ENCODE assay signal across 8 mouse cellular contexts in genomic region chr4:107067151-107067840, GRCm38 (mm10). TPM values are rescaled to one million over a fixed set of nuclear protein-coding genes. Genes with fewer than 3 reads are reported as not detected.
DNase-seq lines count a peak whose midpoint lies in the region; ATAC-seq and TF ChIP-seq lines count a peak whose summit lies in the region.

No protein-coding gene starts in this region.

- peak; percentile 14 for DNase-seq in heart, adult 8-10 months (ENCODE audit: low spot score)
- no peak for DNase-seq in heart, postnatal 10 days
- DNase-seq in G1E (ENCODE audit: low spot score) = no peak
- DNase-seq in liver, postnatal 0 days = peak; percentile 52
- DNase-seq in frontal cortex, adult 2 months (ENCODE audit: extremely low spot score in 1 of 2, low spot score in 1 of 2) = no peak

- peak overlapping the region; percentile 92 for H3K4me3 ChIP-seq in G1E (ENCODE audit: low read depth, low read length)
- peak overlapping the region; percentile 84 for H3K4me3 ChIP-seq in erythroblast, embryonic 14.5 days (replicated peaks)
- peak overlapping the region; percentile 88 for H3K4me3 ChIP-seq in hindbrain, embryonic 16.5 days (ENCODE audit: low read length)
- H3K4me3 ChIP-seq in liver, postnatal 0 days (ENCODE audit: low read depth, low read length) = peak overlapping the region; percentile 87
- H3K4me3 ChIP-seq in neural tube, embryonic 14.5 days (ENCODE audit: low read depth, low read length) = peak overlapping the region; percentile 77

- H3K4me1 ChIP-seq in G1E (ENCODE audit: insufficient read depth, low read depth, low read length) = peaks cover 39% of the 10 kb centered on the region
- peaks cover 34% of the 10 kb centered on the region for H3K4me1 ChIP-seq in erythroblast, embryonic 14.5 days (ENCODE audit: control insufficient read depth)
- H3K4me1 ChIP-seq in hindbrain, embryonic 16.5 days (ENCODE audit: control insufficient read depth, insufficient read depth, low read depth, low read length) = peaks cover 15% of the 10 kb centered on the region
- H3K4me1 ChIP-seq in liver, postnatal 0 days (ENCODE audit: insufficient read depth) = peaks cover 18% of the 10 kb centered on the region
- peaks cover 12% of the 10 kb centered on the region for H3K4me1 ChIP-seq in neural tube, embryonic 14.5 days (ENCODE audit: control insufficient read depth, insufficient read depth, low read length)

- intact Hi-C loops in heart, postnatal 10 days (cut with DNase I) = loop anchor here (2.0 to 5.0 kb wide), 3 partner anchors 98 to 230 kb away; partner anchors contain the start of gene Ssbp3

- no peak for ATAC-seq in G1E (ENCODE audit: extremely low read depth, insufficient number of reproducible peaks, low FRiP score, poor library complexity, severe bottlenecking)
- peak; percentile 76 for ATAC-seq in hindbrain, embryonic 16.5 days
- peak; percentile 33 for ATAC-seq in liver, postnatal 0 days
- peak; percentile 41 for ATAC-seq in neural tube, embryonic 14.5 days (ENCODE audit: low read depth)

- H3K9ac ChIP-seq in hindbrain, embryonic 16.5 days (ENCODE audit: low read depth, low read length) = peak overlapping the region; percentile 60
- peak overlapping the region; percentile 76 for H3K9ac ChIP-seq in liver, postnatal 0 days (replicated peaks)
- peak overlapping the region; percentile 44 for H3K9ac ChIP-seq in neural tube, embryonic 14.5 days (replicated peaks; ENCODE audit: low read depth, low read length)

- peak overlapping the region; percentile 40; the same call in 1 of the 2 replicates for H3K27ac ChIP-seq in hindbrain, embryonic 16.5 days (ENCODE audit: low read depth, low read length)
- H3K27ac ChIP-seq in liver, postnatal 0 days (ENCODE audit: low read depth) = peak overlapping the region; percentile 64
- no peak overlapping the region for H3K27ac ChIP-seq in neural tube, embryonic 14.5 days (ENCODE audit: low read depth, low read length)

- 2% methylated on average over 33 of the region's 33 CpGs for WGBS in hindbrain, embryonic 16.5 days
- WGBS in liver, postnatal 0 days (ENCODE audit: insufficient replicate concordance) = 4% methylated on average over 33 of the region's 33 CpGs
- 2% methylated on average over 33 of the region's 33 CpGs for WGBS in neural tube, embryonic 14.5 days

- no peak for TF ChIP-seq CTCF in G1E (IDR thresholded peaks at IDR 0.05; ENCODE audit: low read depth, low read length)
- TF ChIP-seq CTCF in liver, postnatal 0 days (IDR thresholded peaks at IDR 0.05; ENCODE audit: low read depth) = no peak

- peak overlapping the region; percentile 98 for H3K4me2 ChIP-seq in hindbrain, embryonic 16.5 days (ENCODE audit: low read length)
- H3K4me2 ChIP-seq in liver, postnatal 0 days (ENCODE audit: low read depth, low read length) = peak overlapping the region; percentile 100
- H3K4me2 ChIP-seq in neural tube, embryonic 14.5 days (ENCODE audit: low read depth, low read length) = peak overlapping the region; percentile 94

- TF ChIP-seq EP300 in liver, postnatal 0 days (IDR thresholded peaks at IDR 0.05; ENCODE audit: low read depth) = no peak

- H3K9me3 ChIP-seq in G1E (replicated peaks) = no peaks in the 10 kb centered on the region
- H3K9me3 ChIP-seq in erythroblast, embryonic 14.5 days (ENCODE audit: control insufficient read depth, low read length) = no peaks in the 10 kb centered on the region
- H3K9me3 ChIP-seq in hindbrain, embryonic 16.5 days (ENCODE audit: control insufficient read depth, low read length) = no peaks in the 10 kb centered on the region
- no peaks in the 10 kb centered on the region for H3K9me3 ChIP-seq in liver, postnatal 0 days (ENCODE audit: low read length)
- H3K9me3 ChIP-seq in neural tube, embryonic 14.5 days (ENCODE audit: control insufficient read depth, low read length) = no peaks in the 10 kb centered on the region

- no peaks in the 10 kb centered on the region for H3K27me3 ChIP-seq in G1E (ENCODE audit: insufficient read depth, low read length)
- H3K27me3 ChIP-seq in erythroblast, embryonic 14.5 days (ENCODE audit: control insufficient read depth) = no peaks in the 10 kb centered on the region
- H3K27me3 ChIP-seq in hindbrain, embryonic 16.5 days (replicated peaks; ENCODE audit: control insufficient read depth, insufficient read depth, low read length) = no peaks in the 10 kb centered on the region
- H3K27me3 ChIP-seq in liver, postnatal 0 days (ENCODE audit: insufficient read depth, low read length) = no peaks in the 10 kb centered on the region
- no peaks in the 10 kb centered on the region; the same call in 1 of the 2 replicates for H3K27me3 ChIP-seq in neural tube, embryonic 14.5 days (ENCODE audit: control insufficient read depth, insufficient read depth, low read length)

- H3K36me3 ChIP-seq in G1E (replicated peaks) = peaks cover 47% of the 10 kb centered on the region
- peaks cover 24% of the 10 kb centered on the region for H3K36me3 ChIP-seq in erythroblast, embryonic 14.5 days (ENCODE audit: control insufficient read depth)
- H3K36me3 ChIP-seq in hindbrain, embryonic 16.5 days (ENCODE audit: control insufficient read depth, insufficient read depth, low read length) = peaks cover 8% of the 10 kb centered on the region
- H3K36me3 ChIP-seq in liver, postnatal 0 days (replicated peaks; ENCODE audit: insufficient read depth, low read length) = peaks cover 11% of the 10 kb centered on the region
- peaks cover 3% of the 10 kb centered on the region; the same call in 1 of the 2 replicates for H3K36me3 ChIP-seq in neural tube, embryonic 14.5 days (ENCODE audit: control insufficient read depth, insufficient read depth, low read length)

RNA-seq across cellular contexts. Expression of gene Cyb5rl, which starts 0.5 kb away (rescaled TPM):
- 10 to 100 TPM; 24.2 to 35.1 (median 27.8) TPM for total RNA-seq in heart, adult 8-10 months (2022)
- 10 to 100 TPM; 11.4 to 12.0 TPM for total RNA-seq in heart, postnatal 10 days (2021)
- total RNA-seq in G1E (2014; fragmentation: Nextera tagmentation) = 4.3 and 5.3 TPM in 2 replicates
- total RNA-seq in G1E (2017) = 4.2 and 5.2 TPM in 2 replicates
- 3.8 and 4.3 TPM in 2 replicates for polyA plus RNA-seq in G1E (2012)
- 0.04 and 0.40 TPM in 2 replicates for polyA plus RNA-seq in erythroblast, embryonic 14.5 days (2012)
- polyA plus RNA-seq in hindbrain, embryonic 16.5 days (2015; fragmentation: Nextera tagmentation; extraction: Ambion mirVana) = 4.4 and 4.7 TPM in 2 replicates
- polyA plus RNA-seq in liver, postnatal 0 days (2015; fragmentation: Nextera tagmentation; extraction: Ambion mirVana) = 2.8 and 3.1 TPM in 2 replicates
- 2.7 and 4.8 TPM in 2 replicates for polyA plus RNA-seq in neural tube, embryonic 14.5 days (2014; fragmentation: Nextera tagmentation; extraction: Ambion mirVana)
- polyA plus RNA-seq in frontal cortex, adult 2 months (2012; rRNA removed) = 5.0 and 7.8 TPM in 2 replicates

RNA-seq across cellular contexts. Expression of gene Mrpl37, which starts 0.6 kb away (rescaled TPM):
- 100 to 1,000 TPM in 1 of 4 experiments, 10 to 100 TPM in 3; 93.9 to 102 (median 96.0) TPM for total RNA-seq in heart, adult 8-10 months (2022)
- 10 to 100 TPM; 84.2 to 87.3 TPM for total RNA-seq in heart, postnatal 10 days (2021)
- total RNA-seq in G1E (2014; fragmentation: Nextera tagmentation) (95.0 and 125 TPM in 2 replicates), G1E (2017) (50.0 and 50.4 TPM in 2 replicates)
- 41.0 and 51.9 TPM in 2 replicates for polyA plus RNA-seq in G1E (2012)
- 3.9 and 4.3 TPM in 2 replicates for polyA plus RNA-seq in erythroblast, embryonic 14.5 days (2012)
- 83.2 and 86.8 TPM in 2 replicates for polyA plus RNA-seq in hindbrain, embryonic 16.5 days (2015; fragmentation: Nextera tagmentation; extraction: Ambion mirVana)
- 36.2 and 38.6 TPM in 2 replicates for polyA plus RNA-seq in liver, postnatal 0 days (2015; fragmentation: Nextera tagmentation; extraction: Ambion mirVana)
- 90.9 and 94.3 TPM in 2 replicates for polyA plus RNA-seq in neural tube, embryonic 14.5 days (2014; fragmentation: Nextera tagmentation; extraction: Ambion mirVana)
- 72.7 and 76.4 TPM in 2 replicates for polyA plus RNA-seq in frontal cortex, adult 2 months (2012; rRNA removed)

RNA-seq across cellular contexts. Expression of gene Cdcp2, which starts 29.4 kb away (rescaled TPM):
- not detected for total RNA-seq in heart, adult 8-10 months (2022)
- total RNA-seq in heart, postnatal 10 days (2021) = not detected
- total RNA-seq in G1E (2014; fragmentation: Nextera tagmentation) (not detected in 2 replicates), G1E (2017) (0.06 and 0.11 TPM in 2 replicates)
- not detected in 2 replicates for polyA plus RNA-seq in G1E (2012)
- polyA plus RNA-seq in erythroblast, embryonic 14.5 days (2012) = 0.02 TPM in 1 of 2 replicates, not detected in the other
- polyA plus RNA-seq in hindbrain, embryonic 16.5 days (2015; fragmentation: Nextera tagmentation; extraction: Ambion mirVana) = 0.08 TPM in 1 of 2 replicates, not detected in the other
- not detected in 2 replicates for polyA plus RNA-seq in liver, postnatal 0 days (2015; fragmentation: Nextera tagmentation; extraction: Ambion mirVana)
- not detected in 2 replicates for polyA plus RNA-seq in neural tube, embryonic 14.5 days (2014; fragmentation: Nextera tagmentation; extraction: Ambion mirVana)
- polyA plus RNA-seq in frontal cortex, adult 2 months (2012; rRNA removed) = 0.06 TPM in 1 of 2 replicates, not detected in the other

Comparison
In these comparisons a context has a peak if more than half of its experiments do, and no peak if none do; other contexts are left out.
1. DNase-seq: peak in heart, adult 8-10 months (single experiment) and liver, postnatal 0 days (single experiment); none in heart, postnatal 10 days (0 of 2), G1E (single experiment) and frontal cortex, adult 2 months (0 of 2).
2. Peak in every context shown above with its lines, with median percentiles within 50 percentile points of each other: H3K4me3 ChIP-seq, H3K4me2 ChIP-seq and H3K9ac ChIP-seq.